Mouse (Mus musculus) thymus, adult 18-20 months (tissue): ENCODE results near the gene Rufy1.
"Not testable (repeated sequence)": the region's sequence is repeated elsewhere in the genome, so short reads cannot be mapped to it uniquely, and the experiment has no call there.

Source experiments
- DNase-seq, 2 experiments: peaks; one replicate each; pipeline ENCODE4 v3.0.0; 2022; ENCODE audit warnings: mixed read lengths in 2 of 2

The Rufy1 gene

DNA sequence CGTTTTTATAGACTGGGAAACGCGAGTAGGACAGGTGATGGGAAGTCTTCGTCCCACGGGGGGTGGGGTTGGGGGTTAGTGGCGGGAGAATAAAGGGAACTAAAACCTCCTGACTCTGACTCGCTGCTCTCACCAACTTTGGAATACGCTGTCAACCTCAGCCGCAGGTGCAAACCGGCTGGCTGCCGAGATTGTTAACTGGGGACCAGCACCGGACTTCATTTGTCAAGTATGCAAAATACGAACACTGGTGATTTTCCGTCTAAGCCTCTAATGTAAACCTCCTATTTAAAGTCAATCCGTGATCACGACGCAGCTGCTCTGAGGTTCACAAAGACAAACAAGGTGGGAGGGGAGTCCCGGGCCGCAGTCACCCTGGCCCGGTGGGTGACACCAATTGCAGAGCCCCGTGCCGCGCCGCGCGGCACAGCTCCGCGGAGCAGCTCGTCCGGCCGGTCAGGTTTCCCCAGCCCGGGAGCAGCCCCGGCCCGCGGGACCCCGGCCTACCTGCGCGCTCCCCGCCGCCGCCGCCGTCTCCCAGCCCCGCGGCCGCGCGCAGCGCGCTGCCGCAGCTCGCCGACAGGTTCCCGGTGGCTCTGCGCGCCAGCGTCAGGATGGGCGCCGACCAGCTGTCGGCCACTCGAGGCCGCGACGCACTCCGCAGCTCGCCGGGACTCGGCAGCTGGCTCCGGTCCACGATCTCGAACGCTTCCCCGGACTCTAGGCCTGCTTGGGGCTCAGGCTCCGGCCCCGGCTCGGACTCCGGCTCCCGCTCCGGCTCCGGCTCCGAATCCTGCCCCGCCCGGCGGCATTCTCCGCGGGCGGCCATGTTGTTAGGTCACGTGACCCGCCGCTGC, at the start of gene Rufy1:
Gene Rufy1 (minus strand): TSS at position 849 of the 857 bp plus-strand sequence.
- DNase-seq: peak; percentile 59

DNA sequence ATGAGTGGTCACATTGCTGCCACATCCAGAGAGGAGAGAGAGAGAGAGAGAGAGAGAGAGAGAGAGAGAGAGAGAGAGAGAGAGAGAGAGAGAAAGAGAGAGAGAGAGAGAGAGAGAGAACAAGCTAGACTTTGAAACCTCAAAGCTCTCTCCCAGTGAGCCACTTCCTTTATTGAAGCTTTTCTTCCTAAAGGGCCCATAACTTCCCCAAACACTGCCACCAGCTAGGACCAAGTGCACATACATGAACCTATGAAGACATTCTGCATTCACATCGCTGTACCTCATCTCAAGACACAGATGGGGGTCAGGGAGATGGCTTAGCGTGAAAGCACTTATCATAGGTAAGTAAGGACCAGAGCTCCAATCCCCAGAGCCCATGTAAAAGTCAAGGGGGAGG, 47.1 kb upstream of the Rufy1 start:
- DNase-seq: no peak

GRCm38 (mm10) chr11:50477486-50478070, 46.7 kb upstream of the Rufy1 start:
- no peak for DNase-seq

GRCm38 (mm10) chr11:50476971-50477370, 46.0 kb upstream of the Rufy1 start:
- DNase-seq: no peak

GRCm38 (mm10) chr11:50473933-50474332, 43.0 kb upstream of the Rufy1 start:
- DNase-seq: no peak

DNA sequence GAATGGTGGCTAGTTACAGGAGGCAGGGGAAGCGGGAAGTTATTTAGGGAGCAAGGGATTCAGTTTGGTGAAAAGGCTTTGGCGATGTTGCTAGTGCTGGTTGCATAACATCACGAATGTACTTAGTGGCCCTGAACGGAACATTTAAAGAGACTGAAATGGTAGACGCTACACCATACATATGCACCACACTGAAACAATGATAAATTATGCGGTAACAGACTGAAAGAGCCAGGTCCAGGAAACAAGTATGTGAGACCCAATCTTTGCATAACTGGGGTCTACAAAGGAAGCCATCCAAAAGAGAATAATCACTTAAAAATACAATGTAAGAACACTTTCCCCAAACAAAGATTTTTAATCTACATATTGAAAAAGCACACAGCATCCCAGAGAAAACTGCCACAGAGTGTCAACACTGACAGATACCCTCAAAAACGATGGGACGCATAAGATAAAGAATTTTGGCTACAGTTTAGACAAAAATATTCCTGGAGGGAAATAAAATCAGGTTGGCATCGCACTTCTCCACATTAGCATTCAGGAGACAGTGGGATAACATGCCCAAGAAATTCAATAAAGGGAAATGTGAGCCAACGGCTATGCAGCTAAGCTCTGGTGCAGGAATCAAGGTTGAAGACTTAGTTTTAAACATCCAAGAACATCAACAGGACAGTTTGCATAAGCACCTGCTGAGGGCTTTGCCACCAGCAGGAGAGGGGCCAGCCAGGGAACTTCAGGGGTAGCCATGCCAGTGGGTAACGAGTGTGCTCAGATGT, 41.4 kb upstream of the Rufy1 start:
- no peak for DNase-seq

DNA sequence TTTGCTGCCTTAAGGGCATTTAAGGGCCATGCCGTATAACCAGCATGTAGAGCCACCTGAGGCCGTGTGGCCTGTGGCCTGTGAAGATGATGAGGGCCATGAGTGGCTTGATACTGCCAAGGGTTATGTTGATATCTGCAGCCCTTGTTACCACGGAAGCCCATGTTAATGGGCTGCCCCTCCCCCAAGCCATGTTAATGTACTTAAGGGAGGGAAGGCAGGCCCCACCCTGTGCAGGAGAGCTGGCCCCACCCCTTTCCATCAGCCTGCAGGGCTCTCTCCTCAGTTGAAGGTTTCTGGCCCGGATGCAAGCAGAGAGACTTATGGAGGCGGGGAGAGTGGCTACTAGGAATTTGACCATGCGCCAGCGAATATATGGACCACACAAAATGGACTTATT, 30.6 kb upstream of the Rufy1 start:
- DNase-seq: no peak

- no peak for DNase-seq
Measured at GRCm38 (mm10) chr11:50459250-50459649, 28.3 kb upstream of the Rufy1 start.

GRCm38 (mm10) chr11:50457111-50457911, 26.4 kb upstream of the Rufy1 start:
- no peak for DNase-seq

DNA sequence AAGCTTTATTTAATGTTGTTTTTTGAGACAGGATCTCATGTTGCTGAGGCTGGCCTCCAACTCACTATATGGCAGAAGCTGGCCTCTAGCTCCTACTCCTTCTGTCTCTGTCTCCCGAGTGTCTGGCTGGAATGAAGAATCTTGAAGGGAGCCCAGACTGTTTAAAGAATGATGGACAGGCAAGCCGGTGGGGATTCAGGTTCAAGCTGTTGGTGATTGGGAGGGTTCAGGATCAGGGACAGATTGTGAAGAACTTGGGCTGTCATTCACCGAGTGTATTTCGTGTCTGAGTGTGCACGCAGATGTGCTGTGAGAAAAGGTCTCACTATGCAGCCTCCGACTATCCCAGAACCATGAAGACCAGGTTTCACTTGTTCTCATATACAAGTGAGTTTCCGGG, 25.5 kb upstream of the Rufy1 start:
- no peak for DNase-seq

DNA sequence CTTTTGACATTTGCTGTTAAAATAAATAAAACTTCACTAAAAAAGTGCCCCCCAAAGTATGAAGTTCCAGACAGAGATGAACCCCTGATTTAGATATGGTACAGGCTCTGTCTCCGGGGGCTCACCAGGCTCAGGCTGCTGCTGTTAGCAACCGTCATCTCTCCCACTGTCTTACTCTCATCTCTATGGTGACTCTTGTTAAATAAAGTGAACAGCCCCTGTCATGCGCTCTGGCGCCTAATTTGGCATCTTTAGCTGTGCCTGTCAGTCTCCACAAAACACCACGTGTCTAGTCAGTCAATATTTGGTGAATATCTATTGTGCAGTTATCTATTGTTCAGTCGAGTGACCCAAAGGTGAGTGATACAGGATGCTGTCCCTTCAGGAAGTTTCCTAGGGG, 24.0 kb upstream of the Rufy1 start:
- no peak for DNase-seq

- DNase-seq: no peak
Measured at GRCm38 (mm10) chr11:50450236-50450635, 19.3 kb upstream of the Rufy1 start.

- DNase-seq: not testable (repeated sequence)
Measured at GRCm38 (mm10) chr11:50448163-50448562, 17.2 kb upstream of the Rufy1 start.

DNA sequence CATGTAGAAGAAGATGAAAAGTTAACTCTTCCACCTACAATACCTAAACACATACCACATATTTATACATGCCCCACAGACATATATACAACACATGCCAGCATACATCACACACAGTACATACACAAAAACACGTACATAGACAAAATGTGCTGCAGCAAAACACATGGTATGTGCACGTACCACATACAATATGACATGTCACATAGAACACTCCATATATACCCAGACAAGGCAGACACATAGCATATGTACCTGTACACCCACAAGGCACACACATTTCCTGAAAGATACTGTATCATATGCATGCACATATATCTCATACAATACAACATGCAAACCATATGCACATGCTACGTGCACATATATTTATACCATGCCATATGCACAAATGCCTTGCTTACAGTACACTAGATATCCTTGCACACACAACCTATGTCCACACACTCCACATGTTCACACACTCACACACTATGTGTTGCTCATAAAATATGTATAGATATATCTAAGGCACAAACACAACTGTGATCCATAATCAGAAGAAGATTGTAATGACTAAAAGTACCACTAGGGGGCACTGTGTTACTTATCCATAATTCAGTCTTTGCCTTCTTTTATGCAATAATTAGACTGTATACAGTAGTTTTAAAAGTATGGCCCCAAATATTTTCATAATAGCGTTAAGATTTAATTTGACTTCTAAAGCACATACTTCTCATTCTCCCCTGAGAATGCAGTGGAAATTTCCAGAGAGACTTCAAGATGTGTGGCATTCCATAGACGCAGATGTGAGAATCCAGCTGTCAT, 12.5 kb upstream of the Rufy1 start:
- DNase-seq: no peak

GRCm38 (mm10) chr11:50441637-50442036, 10.7 kb upstream of the Rufy1 start:
- DNase-seq: no peak

DNA sequence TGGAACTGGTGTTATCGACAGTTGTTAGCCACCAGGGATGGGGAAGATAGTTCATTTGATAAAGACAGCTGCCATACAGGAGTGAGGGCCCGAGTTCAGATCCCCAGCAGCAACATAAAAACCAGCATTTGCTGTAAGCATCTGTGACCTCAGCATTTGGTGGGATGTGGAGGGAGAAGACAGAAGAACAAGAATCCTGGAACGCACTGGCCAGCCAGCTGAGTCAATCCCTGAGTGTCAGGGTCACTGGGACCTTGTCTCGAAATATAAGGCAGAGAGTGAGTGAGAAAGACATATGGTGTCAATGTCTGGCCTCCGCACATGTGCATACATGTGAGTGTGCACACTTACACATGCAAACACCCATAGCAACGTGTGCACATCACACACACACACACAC, 9.8 kb upstream of the Rufy1 start:
- no peak for DNase-seq

- DNase-seq: no peak
Measured at GRCm38 (mm10) chr11:50439857-50440256, 8.9 kb upstream of the Rufy1 start.

- no peak for DNase-seq
Measured at GRCm38 (mm10) chr11:50432896-50433295, 2.0 kb upstream of the Rufy1 start.

DNA sequence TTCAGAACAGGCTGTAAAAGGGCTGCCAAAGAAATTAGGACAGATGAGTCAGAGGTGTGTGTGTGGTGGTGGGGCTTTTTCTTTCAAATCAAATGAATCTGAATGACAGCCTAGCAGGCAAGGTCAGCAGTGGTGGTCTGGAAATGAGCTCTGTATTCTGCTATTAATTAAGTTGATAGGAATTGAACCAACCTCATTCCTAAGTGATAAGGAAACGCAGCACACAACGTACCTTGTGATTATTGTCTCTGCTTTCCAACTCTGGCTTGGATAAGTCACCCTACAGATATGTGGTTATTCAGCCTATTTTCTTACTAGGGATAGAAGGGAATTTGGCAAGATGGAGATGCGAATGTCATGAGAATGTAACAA, 1.1 kb upstream of the Rufy1 start:
- DNase-seq: no peak

DNA sequence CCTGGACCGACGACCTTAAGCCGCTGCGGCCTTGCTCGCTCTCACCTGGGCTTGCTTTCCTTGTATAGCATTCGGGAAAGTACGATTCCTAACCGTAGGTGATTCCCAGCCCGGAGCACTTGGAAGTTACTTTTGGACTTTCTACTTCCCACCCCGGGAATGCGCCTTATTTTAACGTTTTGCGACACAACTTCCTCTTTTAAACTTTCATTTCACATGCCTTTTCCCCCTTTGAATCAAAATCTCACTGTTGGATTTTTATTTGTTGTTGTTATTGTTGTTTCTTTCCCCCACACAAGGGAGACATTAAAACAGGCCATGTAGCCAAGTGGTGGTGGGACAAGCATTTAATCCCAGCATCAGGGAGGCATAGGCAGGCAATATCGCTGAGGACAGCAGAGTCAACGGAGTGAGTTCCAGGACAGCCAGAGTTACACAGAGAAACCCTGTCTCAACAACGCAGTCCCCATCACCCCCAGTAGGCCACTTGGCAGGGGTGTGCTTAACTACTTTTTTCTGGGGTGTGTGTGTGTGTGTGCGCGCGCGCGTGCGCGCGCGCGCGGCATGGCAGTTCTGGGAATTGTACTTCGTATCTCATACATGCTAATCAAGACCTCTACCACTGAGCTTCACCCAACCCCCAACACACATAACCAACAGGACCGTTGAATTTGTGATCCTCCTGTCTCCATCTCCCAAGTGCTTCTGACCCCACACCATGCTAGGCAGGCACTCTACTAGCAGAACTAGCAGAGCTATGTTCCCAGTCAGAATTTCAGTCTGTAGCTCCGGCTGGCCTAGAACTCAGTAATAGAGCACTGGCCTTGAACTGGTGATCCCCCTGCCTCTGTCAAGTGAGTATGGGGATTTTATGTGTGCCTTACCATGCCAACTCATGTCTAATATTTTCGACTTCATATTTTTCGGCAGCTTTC, 476 bp upstream of the Rufy1 start:
- DNase-seq: no peak

- no peak for DNase-seq
Measured at GRCm38 (mm10) chr11:50426056-50426455, 4.9 kb downstream of the Rufy1 start.
